Mouse (Mus musculus): ENCODE measurements around the gene Zcchc24.
A peak's percentile ranks its signal among the peaks of the same experiment; 100 is the strongest.

Gene Zcchc24

DNA sequence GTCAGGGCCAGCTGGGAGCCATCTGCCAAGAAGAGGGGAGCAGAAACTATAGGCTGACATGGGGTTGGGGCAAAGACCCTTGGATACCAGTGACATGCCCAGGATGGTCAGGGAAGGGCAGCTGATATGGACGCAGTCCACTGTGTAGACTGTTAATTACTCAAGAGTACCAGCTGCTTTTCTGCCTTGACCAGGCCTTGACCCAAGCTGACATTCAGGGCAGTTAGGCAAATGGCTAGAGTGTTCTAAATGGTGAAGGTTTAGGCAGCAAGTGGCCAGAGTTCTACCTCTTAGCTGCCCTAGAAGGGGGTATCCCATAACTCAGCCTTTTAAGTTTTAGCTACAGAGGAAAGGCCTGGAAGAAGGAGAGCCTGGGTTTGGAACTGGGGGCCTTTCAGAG is 52.3 kb downstream of the Zcchc24 start:
- DNase-seq = no peak

- DNase-seq = peak; percentile 26 to 33
Measured at GRCm38 (mm10) chr14:25713443-25713842, 55.4 kb downstream of the Zcchc24 start.

- DNase-seq = peak in 1 of 2 experiments; percentile 21
Measured at GRCm38 (mm10) chr14:25711602-25712001, 57.2 kb downstream of the Zcchc24 start.

- DNase-seq = peak in 1 of 2 experiments; percentile 38
Measured at GRCm38 (mm10) chr14:25711177-25711576, 57.7 kb downstream of the Zcchc24 start.

- DNase-seq = peak in 1 of 2 experiments; percentile 22
Measured at GRCm38 (mm10) chr14:25710681-25711080, 58.2 kb downstream of the Zcchc24 start.

DNA sequence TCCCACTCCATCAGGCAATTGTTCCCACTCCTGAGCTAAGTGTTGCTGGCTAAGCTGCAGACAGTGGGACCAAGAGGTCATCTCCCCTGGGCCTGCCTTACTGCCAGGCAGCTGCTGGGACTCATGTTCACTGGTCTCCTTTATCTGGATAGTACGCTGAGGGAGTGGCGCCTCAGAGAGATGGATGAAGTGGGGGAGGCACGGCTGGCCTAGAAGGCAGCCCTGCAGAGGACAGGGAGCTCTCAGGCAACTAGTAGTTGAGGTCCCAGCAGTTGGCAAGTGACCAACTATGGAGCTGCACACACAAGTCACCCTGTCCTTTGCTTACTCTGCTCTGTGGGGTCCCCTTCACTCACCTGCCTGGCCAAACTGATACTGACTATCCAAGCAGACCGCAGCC is 58.8 kb downstream of the Zcchc24 start:
- peak; percentile 39 to 73 for DNase-seq

- peak in 1 of 2 experiments; percentile 18 for DNase-seq
Measured at GRCm38 (mm10) chr14:25708917-25709316, 59.9 kb downstream of the Zcchc24 start.

DNA sequence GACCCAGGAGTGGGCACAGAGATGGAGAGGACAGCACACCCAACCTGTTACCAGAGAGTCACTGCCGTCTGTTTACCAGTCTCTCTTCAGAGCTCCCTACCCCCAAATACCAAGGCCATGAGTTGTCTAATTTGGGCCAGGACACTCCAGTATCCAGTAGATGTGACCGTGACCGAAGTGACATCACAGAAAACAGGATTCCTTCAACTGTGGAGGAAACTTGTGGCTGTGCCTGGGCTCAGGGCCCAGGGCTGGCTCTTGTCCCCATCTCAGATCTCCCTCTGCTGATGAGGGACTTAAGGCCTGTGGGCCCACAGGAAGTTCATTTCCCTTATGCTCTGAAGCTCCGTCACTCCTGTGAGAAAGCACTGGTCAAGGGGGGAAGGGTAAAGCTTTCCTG is 60.4 kb downstream of the Zcchc24 start:
- DNase-seq = peak; percentile 69 to 86

GRCm38 (mm10) chr14:25707691-25708181 is 61.1 kb downstream of the Zcchc24 start:
- peak; percentile 68 to 80 for DNase-seq

GRCm38 (mm10) chr14:25701986-25702385 is 66.9 kb downstream of the Zcchc24 start:
- peak in 1 of 2 experiments; percentile 38 for DNase-seq

DNA sequence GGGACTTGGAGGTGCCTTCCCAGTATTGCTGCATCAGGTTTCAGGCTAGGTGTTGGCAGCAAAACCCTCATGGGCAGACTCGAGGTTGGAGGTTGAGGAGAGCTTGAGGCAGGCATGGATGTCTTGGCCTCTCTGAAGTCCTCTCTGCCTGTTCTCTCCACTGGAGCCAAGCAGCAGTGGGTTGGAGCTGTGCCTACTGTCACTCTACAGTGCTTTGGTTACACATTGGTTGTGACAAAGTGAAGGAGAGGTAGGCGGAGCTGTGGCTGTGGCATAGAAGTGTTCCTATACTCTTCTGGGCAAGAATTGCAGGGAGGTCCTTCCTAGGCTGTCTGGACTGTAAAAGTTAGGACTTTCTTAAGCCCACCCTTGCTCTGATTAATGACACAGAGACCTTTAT is 72.5 kb downstream of the Zcchc24 start:
- DNase-seq = no peak

- DNase-seq = no peak
Measured at GRCm38 (mm10) chr14:25695059-25695458, 73.8 kb downstream of the Zcchc24 start.

DNA sequence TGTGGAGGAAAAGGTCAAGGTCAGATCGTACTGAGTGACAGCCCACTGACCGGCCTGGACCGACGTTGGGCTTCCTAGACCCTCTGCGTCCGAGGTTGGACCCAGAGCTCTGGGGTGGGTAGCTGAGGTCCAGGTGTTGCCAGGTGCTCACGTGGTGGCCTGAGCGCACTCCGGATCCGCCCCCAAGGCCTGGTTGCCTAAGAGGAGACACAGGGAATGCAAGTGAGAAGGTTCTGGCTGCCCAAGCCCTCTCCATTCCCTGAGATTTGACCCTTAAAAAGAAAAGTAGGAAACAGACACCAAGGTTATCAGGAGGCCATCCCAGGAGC is 74.3 kb downstream of the Zcchc24 start:
- DNase-seq = peak; percentile 25 to 51

DNA sequence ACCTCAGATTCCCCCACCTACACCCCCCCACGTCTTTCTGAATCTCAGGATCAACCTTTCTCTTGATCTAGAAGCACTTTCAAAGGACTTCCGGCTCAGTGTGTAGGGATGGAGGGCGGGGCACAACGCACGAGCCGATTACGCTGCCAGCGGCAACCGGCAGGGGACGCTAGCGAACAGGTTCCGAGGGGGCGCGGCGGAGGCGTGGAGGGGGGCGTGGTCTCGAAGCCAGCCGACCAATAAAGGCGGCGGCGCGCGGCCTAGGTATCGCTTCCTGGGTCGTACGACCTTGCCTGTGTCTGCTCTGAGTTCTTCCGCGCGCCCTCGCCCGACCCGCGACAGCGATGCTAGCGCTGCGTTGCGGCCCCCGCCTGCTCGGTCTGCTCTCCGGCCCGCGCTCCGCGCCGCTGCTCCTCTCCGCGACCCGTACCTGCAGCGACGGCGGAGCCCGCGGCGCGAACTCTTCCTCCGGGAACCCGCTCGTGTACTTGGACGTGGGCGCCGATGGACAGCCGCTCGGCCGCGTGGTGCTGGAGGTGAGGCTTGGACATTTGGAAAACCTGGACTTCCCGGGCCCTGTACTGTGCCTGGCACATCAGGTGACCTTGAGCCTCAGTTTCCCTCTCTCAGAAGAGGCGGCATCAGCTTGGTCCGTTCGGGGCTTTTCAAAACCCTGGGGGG is 74.8 kb downstream of the Zcchc24 start, which contains the start of gene Ppif:
TSS of gene Ppif (plus strand) at position 267 of the 681 bp plus-strand sequence.
- peak; percentile 96 to 98 for DNase-seq

- DNase-seq = no peak
Measured at GRCm38 (mm10) chr14:25693271-25693887, 75.5 kb downstream of the Zcchc24 start.

DNA sequence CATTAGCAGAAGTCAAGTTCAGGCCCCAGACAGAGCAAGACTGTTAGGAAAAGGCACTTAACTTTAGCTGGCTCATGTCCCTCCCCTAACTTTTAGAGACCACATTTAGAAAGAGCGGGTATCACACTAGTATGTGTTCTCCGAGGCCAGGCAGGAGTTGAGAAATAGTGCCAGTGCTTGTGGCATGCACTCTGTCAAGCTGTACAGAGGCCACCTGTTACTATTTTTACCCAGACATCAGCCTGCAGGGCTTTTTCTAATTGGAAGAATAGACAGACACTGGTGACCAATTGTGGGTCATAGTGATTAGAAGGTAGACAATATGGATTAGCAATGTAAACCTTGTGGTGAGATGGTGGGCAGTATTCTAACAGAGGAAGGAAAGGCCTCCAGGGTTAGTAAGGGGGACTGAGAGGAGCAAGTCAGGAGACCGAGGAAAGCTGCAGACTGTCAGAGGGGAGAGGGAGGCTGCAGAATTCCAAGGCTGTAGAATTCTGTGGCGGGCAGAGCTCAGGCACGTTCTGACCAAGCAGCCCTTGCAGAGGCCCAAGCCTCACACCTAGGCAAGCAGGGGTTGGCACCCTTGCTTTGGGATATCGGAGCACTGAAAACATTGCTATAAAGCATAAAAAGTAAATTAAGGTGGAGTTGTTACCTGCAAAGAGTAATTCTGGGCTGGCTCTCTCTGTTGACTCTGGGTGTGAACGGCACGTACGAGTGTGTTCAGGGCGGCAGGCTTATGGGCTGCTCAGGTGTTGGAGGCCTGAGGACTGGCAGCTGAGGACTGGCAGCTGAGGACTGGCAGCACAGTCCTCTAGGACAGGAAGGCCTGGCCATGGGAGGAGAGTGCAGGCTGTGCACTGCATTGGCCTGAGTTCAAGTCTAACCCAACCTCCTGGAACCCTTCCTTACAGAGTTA is 81.6 kb downstream of the Zcchc24 start:
- no peak for DNase-seq

- no peak for DNase-seq
Measured at GRCm38 (mm10) chr14:25686216-25686945, 82.5 kb downstream of the Zcchc24 start.

DNA sequence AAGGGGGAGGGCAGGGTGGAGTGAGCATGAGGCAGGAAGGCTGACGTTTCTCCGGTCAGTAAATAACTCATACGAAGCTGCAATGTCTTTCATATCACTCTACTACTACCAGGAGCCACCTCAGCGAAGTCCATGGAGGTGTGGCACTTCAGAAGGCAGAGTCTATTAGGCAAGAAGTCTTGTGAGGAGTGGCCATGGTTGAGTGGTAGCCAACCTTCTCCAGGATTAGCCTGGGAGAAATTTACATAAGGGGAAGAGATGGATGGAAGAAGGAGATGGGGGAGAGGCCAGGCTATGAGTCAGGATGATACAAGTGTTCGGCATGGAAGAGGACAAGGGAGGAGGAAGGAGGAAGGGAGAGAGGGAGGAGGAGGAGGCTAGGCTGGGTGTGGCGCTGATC is 86.8 kb downstream of the Zcchc24 start:
- DNase-seq = no peak

DNA sequence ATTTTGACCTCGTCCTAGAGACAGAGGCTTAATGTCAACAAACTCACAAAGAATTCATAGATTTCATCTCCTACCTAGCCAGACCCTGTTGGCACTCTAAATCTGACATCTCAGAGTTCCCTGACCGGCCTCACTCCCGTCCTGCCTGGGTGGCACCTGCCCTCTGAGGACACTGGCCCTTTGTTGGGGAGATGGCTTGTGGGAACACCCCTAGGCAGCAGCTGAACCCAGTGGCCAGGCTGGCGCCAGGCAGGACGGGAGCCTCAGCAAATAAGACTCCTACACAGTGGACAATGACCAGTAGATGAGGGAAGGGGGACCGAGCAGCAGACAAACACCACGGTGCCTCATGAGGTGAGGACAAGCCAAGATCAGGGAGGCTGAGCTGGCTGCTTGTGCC is 89.2 kb downstream of the Zcchc24 start:
- DNase-seq = no peak

GRCm38 (mm10) chr14:25667587-25667986 is 101.3 kb downstream of the Zcchc24 start:
- DNase-seq = no peak

- DNase-seq = no peak
Measured at GRCm38 (mm10) chr14:25666668-25667376, 102.0 kb downstream of the Zcchc24 start.

Measured in lung, postnatal 4 days (tissue).